Mouse (Mus musculus) forebrain, postnatal 0 days (tissue): ENCODE results near the gene Vps29. TPM values are rescaled to one million over a fixed set of nuclear protein-coding genes. Genes with fewer than 3 reads are reported as not detected.

ENCODE experiments used
- ATAC-seq: fragments of 200-750 bp; cut with Nextera tagmentation; 2 replicates; pipeline ENCODE4 v1.8.0; 2017; ENCODE audit warnings: mild to moderate bottlenecking, moderate library complexity
- DNase-seq: peaks from one replicate; pipeline ENCODE4 v3.0.0-alpha.2; 2015
- H3K27ac ChIP-seq: fragments of 300-500 bp; sonication (generic); 2 replicates; pipeline ENCODE4 v1.5.1; 2014; ENCODE audit warnings: low read depth, mild to moderate bottlenecking, antibody characterized with exemption, low read length, moderate library complexity, mixed read lengths
- H3K27me3 ChIP-seq: fragments of 300-500 bp; sonication (generic); 2 replicates; pipeline ENCODE4 v1.6.1; 2014; ENCODE audit warnings: mild to moderate bottlenecking, low read length, mixed read lengths; ENCODE audit not compliant: insufficient read depth
- H3K36me3 ChIP-seq: fragments of 300-500 bp; sonication (generic); 2 replicates; pipeline ENCODE4 v1.6.1; 2014; ENCODE audit warnings: mild to moderate bottlenecking, moderate library complexity; ENCODE audit not compliant: insufficient read depth
- H3K4me1 ChIP-seq: fragments of 300-500 bp; sonication (generic); 2 replicates; pipeline ENCODE4 v1.6.1; 2014; ENCODE audit warnings: antibody characterized with exemption; ENCODE audit not compliant: insufficient read depth
- H3K4me2 ChIP-seq: fragments of 300-500 bp; sonication (generic); 2 replicates; pipeline ENCODE4 v1.6.1; 2014; ENCODE audit warnings: low read depth, mild to moderate bottlenecking, moderate library complexity
- H3K4me3 ChIP-seq: fragments of 300-500 bp; sonication (generic); 2 replicates; pipeline ENCODE4 v1.5.1; 2014; ENCODE audit warnings: low read depth, low read length, mixed read lengths
- H3K9ac ChIP-seq: fragments of 300-500 bp; sonication (generic); 2 replicates; pipeline ENCODE4 v1.6.1; 2014; ENCODE audit warnings: mild to moderate bottlenecking
- H3K9me3 ChIP-seq: fragments of 300-500 bp; sonication (generic); 2 replicates; pipeline ENCODE4 v1.6.1; 2016; ENCODE audit warnings: low read length
- CTCF ChIP-seq: sonication (generic); IDR thresholded peaks from 2 replicates; pipeline ENCODE4 v1.5.1; 2016; ENCODE audit warnings: antibody characterized with exemption, control low read depth, low read depth
- WGBS: fragments of 180-500 bp; shearing (Covaris S2); extraction: QIAGEN DNeasy Blood & Tissue Kit; methylation state at CpG from one replicate; pipeline ENCODE4 v1.1.7; 2014; 5-methylcytosine and 5-hydroxymethylcytosine counted together
- polyA plus RNA-seq: library from polyadenylated mRNA; unstranded; fragments of >200 nt; fragmentation: Nextera tagmentation; extraction: Ambion mirVana; gene quantifications from 2 replicates; pipeline ENCODE4 v1.2.1, GENCODE M21; 2015
- total RNA-seq: library from RNA; depleted of rRNA; stranded (reverse); fragments of >200 nt; gene quantifications from 2 replicates; pipeline ENCODE4 v1.2.3, GENCODE M21; 2014

Vps29 gene
- total and polyA plus RNA-seq, 2 experiments from 2014 or later = 142 to 364 TPM

DNA sequence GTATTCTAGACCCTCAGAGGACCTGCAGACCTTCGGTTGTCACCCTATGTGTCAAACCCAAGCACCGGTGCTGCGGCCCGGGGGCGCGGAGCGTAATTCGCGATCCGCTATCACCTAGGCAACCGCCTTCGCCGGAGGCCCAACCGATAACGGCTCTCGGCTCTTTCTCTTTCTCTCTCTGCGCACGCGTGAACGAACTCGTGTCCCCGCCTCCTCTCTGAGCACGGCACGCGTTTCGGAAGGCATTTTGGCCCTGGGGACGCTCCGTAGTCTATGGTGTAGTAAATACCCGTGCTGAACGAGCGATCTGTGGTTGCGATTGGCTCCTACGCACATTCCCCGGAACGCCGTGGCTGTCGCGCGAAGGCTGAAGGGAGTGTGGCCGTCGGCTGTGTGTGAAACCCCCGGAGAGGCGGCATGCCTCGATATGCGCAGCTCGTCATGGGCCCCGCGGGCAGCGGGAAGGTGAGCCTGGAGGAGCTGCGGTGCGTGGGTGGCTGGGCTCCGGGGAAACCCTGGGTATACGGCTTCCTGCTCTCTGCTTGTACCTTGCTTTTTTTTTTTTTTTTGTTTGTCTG, 18.1 kb downstream of the Vps29 start, which contains the start of gene Fam216a:
TSS of gene Fam216a (minus strand) at position 173 of the 578 bp plus-strand sequence.
- peak within 1 kb of the TSS; percentile 72 for H3K4me2 ChIP-seq
- no peaks in the 10 kb centered on the region for H3K27me3 ChIP-seq
- H3K9ac ChIP-seq = peak within 1 kb of the TSS; percentile 87
- peak within 1 kb of the TSS; percentile 82 for H3K4me3 ChIP-seq
- peak within 1 kb of the TSS; percentile 96 for H3K27ac ChIP-seq
- H3K4me1 ChIP-seq = peaks cover 7% of the 10 kb centered on the region; the same call in 1 of the 2 replicates
- DNase-seq = peak; percentile 100
- no peaks in the 10 kb centered on the region for H3K9me3 ChIP-seq
- peak; percentile 97 for ATAC-seq
- WGBS = under 1% methylated on average over 53 of the region's 53 CpGs
- H3K36me3 ChIP-seq = peaks cover 34% of the 10 kb centered on the region
- TF ChIP-seq CTCF = no peak

DNA sequence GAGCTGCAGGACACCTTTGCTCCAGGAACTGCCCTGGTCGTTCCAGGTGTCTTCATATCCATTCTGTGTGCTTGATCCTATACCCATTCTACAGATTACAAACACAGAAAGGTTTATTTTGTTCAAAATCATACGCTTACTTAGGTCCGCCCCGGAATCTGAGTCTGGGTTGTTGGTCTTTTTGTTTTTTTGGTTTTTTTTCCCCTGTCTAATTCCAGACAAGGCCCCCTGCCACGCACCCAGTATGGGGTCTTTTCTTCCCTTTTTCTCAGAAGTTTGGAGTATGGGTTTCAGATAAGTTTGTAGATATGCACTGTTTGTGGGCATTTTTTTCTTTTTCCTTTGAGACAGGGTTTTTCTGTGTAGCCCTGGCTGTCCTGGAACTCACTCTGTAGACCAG, 18.7 kb downstream of the Vps29 start:
- H3K9me3 ChIP-seq = no peaks in the 10 kb centered on the region
- no peak for DNase-seq
- H3K4me1 ChIP-seq = peaks cover 7% of the 10 kb centered on the region; the same call in 1 of the 2 replicates
- ATAC-seq = no peak
- H3K27me3 ChIP-seq = no peaks in the 10 kb centered on the region
- peak overlapping the region; percentile 63 for H3K9ac ChIP-seq
- 4% methylated on average over 5 of the region's 5 CpGs for whole genome bisulfite sequencing
- peak overlapping the region; percentile 82 for H3K4me3 ChIP-seq
- no peak for TF ChIP-seq CTCF
- H3K36me3 ChIP-seq = peaks cover 28% of the 10 kb centered on the region
- peak overlapping the region; percentile 96; the same call in 1 of the 2 replicates for H3K27ac ChIP-seq
- H3K4me2 ChIP-seq = peak overlapping the region; percentile 72

- no peak for ATAC-seq
- no peak for TF ChIP-seq CTCF
Measured at GRCm38 (mm10) chr5:122377101-122377833, 23.1 kb downstream of the Vps29 start.

GRCm38 (mm10) chr5:122378171-122378570, 24.0 kb downstream of the Vps29 start:
- peaks cover 36% of the 10 kb centered on the region for H3K36me3 ChIP-seq
- no peak for TF ChIP-seq CTCF
- no peak overlapping the region for H3K9ac ChIP-seq
- ATAC-seq (no peak), DNase-seq (no peak)
- 93% methylated on average over 12 of the region's 12 CpGs for WGBS
- no peak overlapping the region for H3K4me2 ChIP-seq
- no peak overlapping the region for H3K27ac ChIP-seq
- H3K4me3 ChIP-seq = no peak overlapping the region
- 0 out of 2 replicates have a peak, but pooled peaks cover under 1% of the 10 kb centered on the region for H3K4me1 ChIP-seq
- H3K9me3 ChIP-seq = no peaks in the 10 kb centered on the region
- H3K27me3 ChIP-seq = no peaks in the 10 kb centered on the region

More at GRCm38 (mm10) chr5:122377101-122377833, 23.1 kb downstream of the Vps29 start:
- Histone ChIP-seq H3K27me3 (no peaks in the 10 kb centered on the region), H3K27ac (no peak overlapping the region), H3K9ac (no peak overlapping the region), H3K4me1 (0 out of 2 replicates have a peak, but pooled peaks cover 4% of the 10 kb centered on the region), H3K4me3 (no peak overlapping the region), H3K36me3 (peaks cover 33% of the 10 kb centered on the region), H3K4me2 (no peak overlapping the region), H3K9me3 (no peaks in the 10 kb centered on the region)
- DNase-seq = no peak
- 92% methylated on average over 4 of the region's 4 CpGs for WGBS

DNA sequence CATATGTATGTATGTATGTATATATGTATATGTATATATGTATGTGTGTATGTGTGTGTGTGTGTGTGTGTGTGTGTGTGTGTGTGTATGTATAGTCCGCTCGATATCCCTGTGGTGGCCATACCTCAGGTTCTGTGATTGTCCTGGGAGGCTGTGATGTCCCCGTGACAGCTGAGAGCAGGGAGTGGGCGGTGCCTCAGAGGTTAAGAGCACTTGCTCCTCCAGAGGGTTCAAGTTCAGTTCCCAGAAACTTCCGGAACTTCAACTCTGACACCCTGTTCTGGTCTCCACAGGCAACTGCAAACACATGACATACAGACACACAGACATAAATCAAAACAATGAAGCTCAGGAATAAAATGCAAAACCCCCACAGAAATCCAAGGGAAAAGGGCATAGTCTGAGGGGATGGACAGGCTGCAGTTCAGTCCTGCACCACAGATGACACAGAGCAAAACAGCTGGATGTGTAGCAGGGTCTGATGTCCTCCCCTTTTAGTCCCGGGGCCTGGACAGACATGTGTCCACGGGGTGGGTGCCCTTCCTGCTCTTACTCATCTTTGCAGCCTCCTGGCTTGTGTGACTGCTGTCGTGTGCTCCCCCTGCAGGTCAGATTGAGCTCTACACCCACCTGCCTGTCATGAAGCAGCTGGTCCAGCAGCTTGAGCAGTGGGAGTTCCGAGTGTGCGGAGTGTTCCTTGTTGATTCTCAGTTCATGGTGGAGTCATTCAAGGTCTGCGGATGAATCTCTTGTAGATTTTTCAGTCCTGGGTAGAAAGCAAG, 25.4 kb downstream of the Vps29 start:
- H3K27me3 ChIP-seq = no peaks in the 10 kb centered on the region
- WGBS = 52% methylated on average over 11 of the region's 11 CpGs

GRCm38 (mm10) chr5:122390006-122390405, 35.8 kb downstream of the Vps29 start:
- Histone ChIP-seq H3K4me3 (no peak overlapping the region), H3K4me2 (no peak overlapping the region), H3K27me3 (no peaks in the 10 kb centered on the region), H3K4me1 (no peaks in the 10 kb centered on the region), H3K36me3 (no peaks in the 10 kb centered on the region; the same call in 1 of the 2 replicates), H3K27ac (no peak overlapping the region), H3K9me3 (no peaks in the 10 kb centered on the region), H3K9ac (no peak overlapping the region)
- no peak for ATAC-seq
- no peak for DNase-seq
- 91% methylated on average over 5 of the region's 5 CpGs for WGBS
- no peak for TF ChIP-seq CTCF

More for the DNA sequence above, 25.4 kb downstream of the Vps29 start:
- Histone ChIP-seq H3K27ac (no peak overlapping the region), H3K9me3 (no peaks in the 10 kb centered on the region), H3K4me3 (no peak overlapping the region), H3K9ac (no peak overlapping the region), H3K4me1 (no peaks in the 10 kb centered on the region), H3K36me3 (peaks cover 36% of the 10 kb centered on the region), H3K4me2 (no peak overlapping the region)
- TF ChIP-seq CTCF = peak; percentile 90
- DNase-seq (peak; percentile 84), ATAC-seq (peak; percentile 90)
